Mouse (Mus musculus) left cerebral cortex, postnatal 14 days (tissue): Measurements from ENCODE around the gene Dlec1. TPM values are rescaled to one million over a fixed set of nuclear protein-coding genes. Genes with fewer than 3 reads are reported as not detected.

ENCODE experiments used
- DNase-seq, 2 experiments: peaks; one replicate each; pipeline ENCODE4 v3.0.0; 2021 to 2022; ENCODE audit warnings: low spot score in 2 of 2, mixed read lengths in 1 of 2
- intact Hi-C: fragments of 180-260 bp; cut with DNase I; formaldehyde crosslinking; loops from one replicate; pipeline ENCODE4 v1.15.1; 2025
- total RNA-seq, 2 experiments: library from RNA; stranded (reverse); gene quantifications; 2 replicates each; pipeline ENCODE4 v1.2.3; 2021

The Dlec1 gene
- total RNA-seq, 2 experiments from 2014 or later = 1.8 to 3.1 TPM

- DNase-seq = no peak
- intact Hi-C loops = no loop called here
These were observed 65.3 kb downstream of the Dlec1 start for GRCm38 (mm10) chr9:119167608-119168007.

DNA sequence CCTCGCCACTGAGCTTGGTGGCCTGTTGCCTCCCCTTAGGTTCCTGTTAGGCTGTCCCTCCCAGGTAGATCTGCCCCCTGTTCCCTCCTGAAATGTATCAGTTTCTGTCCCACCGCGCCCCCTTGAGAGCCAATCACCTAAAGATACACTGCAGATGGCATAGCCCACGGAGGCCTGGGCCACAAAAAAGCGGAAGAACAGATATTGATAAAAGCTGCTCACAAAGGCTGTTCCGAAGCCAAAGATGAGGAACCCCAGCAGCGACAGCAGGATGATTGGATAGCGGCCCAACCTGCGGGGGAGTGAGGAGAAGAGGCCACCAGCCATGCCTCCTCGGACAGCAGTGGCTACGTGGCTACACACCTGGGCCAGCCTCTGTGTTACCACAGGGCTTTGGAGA, 77.0 kb downstream of the Dlec1 start:
- intact Hi-C loops = no loop called here
- no peak for DNase-seq

GRCm38 (mm10) chr9:119181241-119181728, 79.0 kb downstream of the Dlec1 start:
- peak in 1 of 2 experiments; percentile 43 for DNase-seq
- intact Hi-C loops = no loop called here

DNA sequence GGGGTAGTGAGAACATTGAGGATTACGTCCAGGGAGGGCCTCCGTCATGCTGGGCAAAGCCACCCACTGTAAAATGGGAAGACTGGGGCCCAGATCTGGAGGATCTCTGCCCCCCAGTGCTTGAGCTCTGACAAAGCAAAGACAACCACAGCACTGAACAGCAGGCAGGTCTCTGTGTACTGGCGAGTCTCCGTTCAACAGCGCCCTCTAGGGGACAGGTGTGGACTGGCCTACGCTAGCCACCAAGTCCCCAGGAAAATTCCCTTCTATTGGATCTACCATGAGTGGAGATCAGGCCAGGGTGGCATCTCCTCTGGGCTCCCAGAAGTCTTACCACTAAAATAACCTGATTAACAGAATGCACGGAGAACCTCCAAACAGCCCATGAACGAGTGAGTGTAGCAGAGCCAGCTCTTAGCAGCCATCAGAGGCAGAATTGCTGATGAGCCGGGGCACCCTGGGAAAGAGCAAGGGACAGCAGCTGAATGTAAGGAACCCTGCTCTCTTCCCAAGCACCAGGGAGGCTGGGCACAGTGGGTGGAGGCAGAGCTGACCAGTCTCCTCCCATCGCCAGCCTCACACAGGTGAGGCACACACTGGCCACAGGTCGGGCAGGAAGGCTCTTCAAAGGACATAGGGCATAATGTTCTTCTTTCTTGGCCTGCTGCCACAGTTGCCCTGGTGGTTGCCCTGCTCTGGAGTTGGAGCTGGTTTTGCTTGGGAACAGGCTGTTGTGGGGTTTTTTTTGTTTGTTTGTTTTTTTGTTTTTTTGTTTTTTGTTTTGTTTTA, 90.1 kb downstream of the Dlec1 start:
- peak in 1 of 2 experiments; percentile 16 for DNase-seq
- intact Hi-C loops = no loop called here

Other genes starting within 250 kb of the Dlec1 start
- gene Ctdspl, start 176.0 kb upstream of the Dlec1 start, total RNA-seq = 10 to 100 TPM; 31.5 to 36.6 TPM
- gene Vill, start 49.7 kb upstream of the Dlec1 start, total RNA-seq = 1 to 10 TPM; 3.2 to 4.5 TPM
- 10 to 100 TPM; 11.5 to 12.1 TPM for gene Plcd1, start 9.0 kb upstream of the Dlec1 start, total RNA-seq
- gene Acaa1b, start 54.6 kb downstream of the Dlec1 start, total RNA-seq = 1 to 10 TPM; 1.2 to 2.2 TPM
- not detected for gene Gm47289, start 56.7 kb downstream of the Dlec1 start, total RNA-seq
- gene Slc22a13, start 106.6 kb downstream of the Dlec1 start, total RNA-seq = under 1 TPM in 1 of 2 experiments, not detected in 1; 0.19 TPM
- 10 to 100 TPM; 33.2 to 36.4 TPM for gene Oxsr1, start 219.9 kb downstream of the Dlec1 start, total RNA-seq
- gene Acaa1a, start 237.2 kb downstream of the Dlec1 start, total RNA-seq = 10 to 100 TPM; 67.2 to 73.8 TPM
- 1 to 10 TPM; 5.5 to 5.8 TPM for gene Myd88, start 238.9 kb downstream of the Dlec1 start, total RNA-seq